Mouse (Mus musculus) cerebellum, adult 18-20 months (tissue): Measurements from ENCODE around the gene Lsamp.

Source experiments
- DNase-seq, 2 experiments: peaks; one replicate each; pipeline ENCODE4 v3.0.0; 2021

The Lsamp gene

DNA sequence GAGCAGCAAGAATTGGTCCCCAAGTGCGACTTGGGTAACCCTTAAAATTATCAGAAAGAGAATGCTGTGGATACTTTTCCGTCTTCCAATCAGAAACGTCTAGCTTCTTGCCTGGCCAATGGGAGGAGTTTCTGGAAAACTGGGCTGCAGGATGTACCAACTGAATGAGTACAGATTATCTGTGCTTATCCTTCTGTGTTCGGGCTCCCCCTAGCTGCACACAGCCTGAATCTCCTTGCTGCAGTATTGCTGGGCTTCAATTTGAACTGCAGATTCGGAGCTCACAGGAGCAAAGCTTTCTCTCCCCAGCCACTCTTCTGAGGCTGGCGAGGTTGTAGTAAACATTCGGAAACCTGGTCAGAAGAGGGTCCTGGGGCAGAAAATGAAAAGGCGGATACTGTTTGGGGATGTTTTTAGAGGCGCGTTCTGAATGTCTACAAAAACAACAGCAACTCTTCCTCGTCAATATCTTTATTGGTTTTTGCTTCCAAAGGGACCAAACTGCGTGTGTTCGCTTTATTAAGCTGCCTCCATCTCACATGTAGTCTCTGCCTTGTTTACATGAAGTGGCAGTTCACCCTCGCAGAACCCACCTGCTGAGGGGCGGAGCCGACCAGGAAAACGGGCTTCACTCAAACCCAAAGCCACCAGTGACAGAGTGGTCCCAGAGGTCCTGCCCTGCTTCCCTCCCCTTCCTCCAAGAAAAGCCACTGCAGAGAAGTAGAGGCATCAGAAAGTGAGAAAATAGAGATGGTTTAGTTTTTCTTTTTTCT, 984.1 kb downstream of the Lsamp start:
- DNase-seq = peak; percentile 83 to 88

- DNase-seq = no peak
Observed at GRCm38 (mm10) chr16:40971382-40971781, 987.2 kb downstream of the Lsamp start.

DNA sequence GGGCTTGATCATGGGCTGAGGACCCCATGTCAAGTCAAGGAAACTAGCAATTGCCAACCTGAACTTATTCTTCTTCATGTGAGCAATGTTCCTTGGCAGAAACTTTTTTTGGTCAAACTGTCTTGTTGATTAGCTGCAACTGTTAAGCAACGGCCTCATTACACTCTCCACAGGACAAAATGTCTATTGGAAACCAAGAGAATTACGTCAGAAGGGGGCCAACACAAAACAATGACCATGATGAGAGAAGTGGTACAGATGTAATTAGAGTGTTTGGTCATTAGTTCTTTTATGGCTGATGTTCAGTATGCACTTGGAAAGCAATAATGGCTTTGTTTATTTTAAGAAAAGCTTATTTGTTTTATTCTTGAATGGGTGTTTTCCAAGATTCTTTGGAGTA, 989.9 kb downstream of the Lsamp start:
- DNase-seq = no peak

- no peak for DNase-seq
Observed at GRCm38 (mm10) chr16:40983026-40983425, 998.9 kb downstream of the Lsamp start.

- DNase-seq = no peak
Observed at GRCm38 (mm10) chr16:41007569-41007968, 1023.4 kb downstream of the Lsamp start.

GRCm38 (mm10) chr16:41034746-41035145, 1050.6 kb downstream of the Lsamp start:
- DNase-seq = no peak

GRCm38 (mm10) chr16:41041686-41042085, 1057.5 kb downstream of the Lsamp start:
- no peak for DNase-seq

- DNase-seq = no peak
Observed at GRCm38 (mm10) chr16:41063270-41063857, 1079.2 kb downstream of the Lsamp start.

DNA sequence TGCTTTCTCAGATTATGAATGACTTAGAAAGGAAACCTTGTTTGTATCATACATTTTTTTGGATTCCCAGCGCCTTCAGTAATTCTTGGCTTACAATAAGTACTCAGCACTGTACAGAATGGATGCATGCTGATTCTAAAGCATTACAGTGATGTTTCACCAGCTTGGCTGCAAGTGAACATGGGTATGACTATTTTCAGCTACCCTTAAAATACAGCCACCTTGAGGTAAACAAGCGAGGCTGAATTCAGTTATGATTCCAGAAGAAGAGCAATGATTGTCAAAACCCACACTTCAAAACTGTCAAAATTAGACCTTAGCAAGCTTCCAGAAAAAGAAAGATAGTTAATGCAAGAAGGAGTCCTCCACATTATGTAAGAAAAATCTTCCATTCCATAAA, 1089.3 kb downstream of the Lsamp start:
- DNase-seq = no peak

DNA sequence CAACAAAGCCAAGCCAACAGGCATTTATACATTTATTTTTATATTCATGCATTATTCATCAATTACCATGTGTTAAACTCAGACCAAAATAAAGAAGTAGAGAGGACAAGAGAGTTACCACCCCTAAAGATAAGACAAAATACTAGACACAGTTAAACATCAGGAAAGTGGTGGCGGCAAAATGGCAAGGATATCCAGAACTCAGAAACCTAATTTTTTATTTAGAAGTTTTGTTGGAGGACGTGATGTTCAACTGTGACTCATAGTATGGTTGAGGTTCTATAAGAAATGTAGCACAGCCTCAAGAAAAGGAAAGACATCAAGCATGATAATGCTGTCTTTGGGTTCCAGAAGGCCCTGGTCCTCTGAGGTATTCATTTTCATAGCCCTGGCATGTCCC, 1104.5 kb downstream of the Lsamp start:
- DNase-seq = no peak

DNA sequence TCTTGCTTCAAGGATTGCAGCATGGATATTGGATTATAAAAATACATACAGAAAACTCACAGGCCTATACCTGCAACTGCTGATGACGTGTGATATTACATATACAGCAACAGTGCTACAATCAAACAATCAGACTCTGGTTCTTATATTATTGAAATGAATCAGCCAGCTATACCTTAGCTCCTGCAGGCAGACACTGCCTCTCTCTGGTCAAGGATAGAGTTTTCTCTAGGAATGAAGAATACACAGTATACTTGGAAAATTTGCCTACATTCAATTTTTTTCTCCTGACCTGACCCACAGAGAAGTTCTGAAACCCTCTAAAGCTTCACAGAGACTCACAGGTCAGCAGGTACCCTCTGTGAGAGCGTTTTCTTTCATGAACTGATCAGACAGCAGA, 1105.9 kb downstream of the Lsamp start:
- DNase-seq = no peak

GRCm38 (mm10) chr16:41091259-41091658, 1107.1 kb downstream of the Lsamp start:
- DNase-seq = no peak

- no peak for DNase-seq
Observed at GRCm38 (mm10) chr16:41102805-41103204, 1118.6 kb downstream of the Lsamp start.

GRCm38 (mm10) chr16:41124361-41124760, 1140.2 kb downstream of the Lsamp start:
- DNase-seq = no peak

DNA sequence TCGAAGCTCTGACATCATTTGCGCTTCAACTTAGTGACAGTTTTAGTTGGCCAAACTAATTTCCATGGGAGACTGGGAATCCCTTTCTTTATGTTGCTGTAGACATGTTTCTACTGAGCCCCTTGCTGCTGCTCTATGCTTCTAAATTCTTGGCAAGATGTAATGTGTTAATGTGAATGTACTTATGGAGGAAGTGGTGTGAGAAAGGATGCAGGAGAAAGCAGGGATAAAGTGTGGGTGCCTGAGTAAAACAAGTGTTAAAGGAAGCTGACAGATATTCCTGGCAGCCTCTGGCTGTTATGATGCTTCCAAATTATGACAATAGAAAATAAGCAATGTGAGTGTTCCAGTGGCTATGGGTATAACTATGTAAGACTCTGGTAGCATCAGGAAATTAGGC, 1140.9 kb downstream of the Lsamp start:
- no peak for DNase-seq

- peak; percentile 22 for DNase-seq
Observed at GRCm38 (mm10) chr16:41131053-41131452, 1146.9 kb downstream of the Lsamp start.

GRCm38 (mm10) chr16:41172839-41173238, 1188.7 kb downstream of the Lsamp start:
- DNase-seq = no peak

DNA sequence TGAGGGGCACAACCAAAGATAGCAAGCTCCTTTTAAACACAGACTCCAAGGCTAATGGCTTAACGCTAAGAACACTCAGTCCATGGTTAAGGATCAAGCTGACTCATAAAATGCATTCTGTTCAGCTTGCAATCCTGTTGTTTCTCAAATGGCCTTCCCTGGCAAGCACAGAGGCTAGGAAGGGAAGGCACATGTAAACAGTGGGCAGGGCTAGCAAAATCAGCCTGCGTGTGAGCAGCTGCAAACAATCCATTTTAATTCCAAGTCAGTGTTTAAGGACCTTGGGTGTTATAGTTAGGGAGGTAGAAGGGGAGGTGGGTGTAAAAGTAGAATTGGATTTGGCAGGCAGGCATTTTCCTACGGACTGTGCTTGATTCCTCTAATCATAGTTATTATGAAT, 1195.4 kb downstream of the Lsamp start:
- no peak for DNase-seq

DNA sequence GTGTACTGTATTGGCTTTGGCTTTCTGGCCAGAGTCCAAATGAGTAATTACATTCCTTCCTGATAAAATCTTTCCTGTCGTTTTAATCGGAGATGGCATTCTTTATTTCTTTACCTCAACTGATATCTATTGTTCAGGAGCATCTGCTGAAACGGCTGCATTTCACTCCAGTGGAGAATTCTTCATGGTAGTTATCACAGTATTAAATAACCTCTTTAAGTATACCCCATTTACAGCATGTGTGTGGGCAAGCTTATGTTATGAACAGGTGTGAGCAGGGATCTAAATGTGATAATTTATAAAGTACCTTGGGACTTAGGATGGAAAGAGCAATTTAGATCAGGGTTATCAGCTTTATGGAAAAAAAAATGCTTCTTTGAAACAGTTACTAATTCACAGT, 1196.7 kb downstream of the Lsamp start:
- no peak for DNase-seq

DNA sequence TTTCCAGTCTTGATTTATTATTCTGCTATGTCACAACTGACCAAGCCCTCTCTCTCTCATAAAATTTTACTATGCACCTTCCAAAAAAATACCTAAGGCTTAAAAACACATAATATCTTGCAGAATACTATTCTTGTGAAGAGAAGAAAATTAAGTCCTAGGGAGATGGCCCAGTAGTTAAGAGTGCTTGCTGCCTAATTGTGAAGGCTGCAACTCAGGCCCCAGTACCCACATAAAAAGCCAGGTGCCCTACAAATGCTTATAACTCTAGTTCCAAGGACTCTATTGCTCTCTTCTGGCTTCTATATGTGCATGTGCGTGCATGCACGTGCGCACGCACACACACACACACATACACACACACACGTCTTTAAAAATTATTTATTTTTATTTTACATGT, 1225.9 kb downstream of the Lsamp start:
- DNase-seq = no peak

- no peak for DNase-seq
Observed at GRCm38 (mm10) chr16:41235829-41236228, 1251.7 kb downstream of the Lsamp start.

DNA sequence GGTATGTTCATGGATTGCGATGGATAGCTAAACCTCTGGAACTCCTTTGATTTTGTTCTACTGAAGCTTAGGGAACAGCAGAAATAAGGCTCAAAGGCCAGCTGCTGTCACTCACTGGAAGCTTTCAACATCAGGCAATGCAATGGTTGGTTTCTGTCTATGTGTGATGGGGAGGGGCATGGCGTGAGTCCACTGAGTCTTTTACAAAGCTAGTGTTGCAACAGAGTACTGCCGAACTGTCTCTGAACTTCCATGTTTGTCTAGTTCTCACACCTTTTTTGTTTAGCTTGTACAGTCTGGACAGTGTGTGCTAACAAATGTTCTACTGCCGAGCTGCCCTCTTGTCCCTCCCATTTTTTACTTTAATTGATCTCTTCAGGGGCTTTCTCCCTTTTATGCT, 1258.7 kb downstream of the Lsamp start:
- DNase-seq = no peak

DNA sequence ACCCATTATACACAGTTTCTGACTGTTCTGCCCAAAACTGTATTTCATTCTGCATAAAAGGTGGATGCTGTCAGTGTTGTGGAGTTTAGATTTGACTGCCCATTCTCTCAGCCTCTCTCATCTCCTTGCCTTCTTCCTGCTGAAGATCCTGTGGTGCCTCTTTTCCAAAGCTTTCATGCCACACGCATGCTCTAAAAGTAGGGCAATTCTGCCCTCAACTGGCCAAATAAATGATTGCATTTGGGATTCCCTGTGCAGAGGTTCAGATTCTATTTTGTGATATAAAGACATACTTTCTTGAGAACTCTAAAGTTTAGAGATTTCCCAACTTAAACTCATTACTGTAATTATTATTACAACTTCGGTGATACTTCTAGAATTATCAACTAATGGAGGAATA, 1260.5 kb downstream of the Lsamp start:
- peak; percentile 55 to 68 for DNase-seq

DNA sequence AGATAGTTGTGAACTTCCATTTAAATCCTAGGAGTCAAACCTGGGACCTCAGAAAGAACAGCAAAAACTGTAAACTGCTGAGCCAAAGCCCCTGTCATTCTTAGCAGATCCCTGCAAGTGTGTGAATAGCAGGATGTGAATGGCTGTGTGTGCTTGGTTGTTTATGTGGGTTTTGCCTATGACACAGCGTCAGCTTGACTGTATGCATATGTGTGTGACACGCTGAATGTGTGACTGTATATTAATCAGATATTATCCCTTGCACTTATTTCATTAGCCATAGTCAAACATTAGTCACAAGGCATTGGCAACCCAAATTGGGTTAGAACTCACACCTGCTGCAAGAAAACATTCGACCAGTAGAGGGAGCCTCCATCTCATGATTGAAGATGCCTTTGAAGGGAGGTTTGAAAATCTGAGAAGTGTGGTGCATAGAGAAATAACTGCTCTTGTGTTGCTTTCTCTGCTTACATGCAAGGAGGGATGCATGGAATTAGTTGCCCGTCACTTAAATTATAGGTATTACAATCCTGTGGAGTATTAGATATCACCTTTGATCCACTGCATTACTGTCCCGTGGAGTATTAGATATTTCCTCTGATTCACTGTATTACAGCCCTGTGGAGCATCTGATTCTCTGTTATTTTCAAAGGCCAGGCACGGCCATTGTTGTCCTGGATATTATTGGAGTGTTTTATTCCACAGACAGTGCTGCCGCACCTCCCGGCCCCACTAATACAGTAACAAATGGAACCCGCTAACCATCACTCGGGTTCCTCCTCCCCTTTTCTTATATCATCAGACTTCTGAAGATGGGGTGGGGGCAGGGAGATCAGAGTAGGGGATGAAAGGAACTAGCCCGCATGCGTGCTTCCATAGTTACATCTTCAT, 1274.2 kb downstream of the Lsamp start:
- DNase-seq = peak; percentile 79 to 81
